Mouse (Mus musculus): Measurements from ENCODE around the gene Pdzd2. TPM values are rescaled to one million over a fixed set of nuclear protein-coding genes. Genes with fewer than 3 reads are reported as not detected.

The Pdzd2 gene
- polyA plus RNA-seq (2015; fragmentation: Nextera tagmentation; extraction: Ambion mirVana) = 5.2 and 6.3 TPM in 2 replicates

DNA sequence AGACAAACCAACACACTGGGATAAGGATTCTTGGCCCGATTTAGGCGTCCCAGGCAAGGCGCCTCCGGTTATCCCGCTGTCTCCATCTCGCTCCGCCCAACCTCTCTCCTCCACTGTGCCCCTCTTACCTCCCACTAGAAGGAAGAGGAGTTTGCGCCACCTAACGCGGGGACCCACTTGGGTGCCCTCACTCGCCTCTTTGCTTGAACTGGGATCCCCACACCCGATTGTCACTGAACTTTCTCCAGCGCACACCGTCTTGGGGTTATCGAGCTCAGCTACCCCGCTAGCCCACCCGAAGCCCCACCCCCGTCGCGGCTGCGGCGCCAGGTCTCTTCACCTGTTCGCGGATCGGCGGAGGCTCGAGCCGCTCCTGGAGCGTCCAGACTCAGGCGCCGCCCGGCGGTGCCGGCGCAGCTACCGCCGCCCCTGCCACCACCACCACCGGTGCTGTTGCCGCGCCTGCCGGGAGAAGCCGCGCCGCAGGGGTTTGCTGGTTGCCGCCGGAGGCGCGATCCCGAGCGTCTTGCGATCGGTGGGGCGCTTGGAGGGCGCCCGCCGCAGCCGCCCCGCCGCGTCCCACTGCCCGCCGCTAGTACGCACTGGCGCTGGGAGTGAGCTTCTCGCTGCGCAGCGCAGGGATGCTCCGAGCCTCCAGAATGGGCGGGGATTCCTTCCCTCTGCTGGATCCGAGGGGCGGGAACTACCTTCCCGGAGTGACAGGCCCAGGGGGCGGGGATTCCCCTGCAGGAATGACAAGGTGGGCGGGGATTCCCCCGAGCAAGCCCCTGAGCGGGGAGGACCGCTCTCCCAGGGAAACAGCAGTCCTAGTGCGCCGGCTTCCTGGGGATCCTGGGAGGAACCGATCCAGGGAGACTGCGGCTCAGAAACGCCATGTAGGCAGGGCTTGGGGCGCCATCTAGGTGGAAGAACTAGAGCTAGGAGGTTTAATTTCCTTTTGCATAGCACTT lies at the start of gene Pdzd2:
Gene Pdzd2, minus strand, starts transcription at position 648 of the 971 bp plus-strand sequence.
- DNase-seq (ENCODE audit: low spot score) = peak; percentile 23

DNA sequence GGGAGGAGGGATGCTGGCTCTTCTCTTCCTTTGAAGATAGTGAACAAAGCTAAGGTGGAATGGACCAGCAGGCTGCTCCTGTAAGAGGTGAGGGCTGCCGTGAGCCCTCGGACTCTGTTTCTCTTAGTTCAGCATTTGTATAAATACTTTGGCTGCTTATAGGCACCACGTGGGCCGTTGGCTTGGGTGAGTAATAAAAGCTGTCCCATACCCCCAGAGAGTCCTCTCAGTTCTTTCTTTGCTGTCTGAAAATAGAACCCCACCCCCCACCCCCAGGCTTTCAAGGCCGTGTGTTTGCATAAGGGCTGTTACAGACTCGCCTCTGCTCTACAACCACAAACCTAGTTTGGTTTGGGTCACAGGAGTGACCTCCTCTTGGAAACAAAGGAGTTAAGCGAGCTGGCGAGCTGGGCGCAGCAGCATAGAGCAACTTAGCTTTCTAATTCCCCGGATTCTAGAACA lies 49.7 kb upstream of the Pdzd2 start:
- DNase-seq (ENCODE audit: low spot score) = no peak

DNA sequence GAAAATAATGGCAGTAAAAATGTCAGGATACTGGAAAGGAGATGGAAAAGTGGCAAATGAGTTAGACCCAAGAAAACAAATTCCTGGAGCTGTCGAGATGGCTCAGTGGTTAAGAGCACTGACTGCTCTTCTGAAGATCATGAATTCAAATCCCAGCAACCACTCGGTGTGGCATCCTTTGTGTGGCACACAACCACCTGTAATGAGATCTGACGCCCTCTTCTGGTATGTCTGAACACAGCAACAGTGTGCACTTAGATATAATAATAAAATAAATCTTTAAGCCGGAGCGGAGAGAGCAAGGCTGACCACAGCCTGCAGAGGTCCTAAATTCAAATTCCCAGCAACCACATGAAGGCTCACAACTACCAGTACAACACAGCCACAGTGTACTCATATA lies 48.8 kb upstream of the Pdzd2 start:
- no peak for DNase-seq (ENCODE audit: low spot score)

DNA sequence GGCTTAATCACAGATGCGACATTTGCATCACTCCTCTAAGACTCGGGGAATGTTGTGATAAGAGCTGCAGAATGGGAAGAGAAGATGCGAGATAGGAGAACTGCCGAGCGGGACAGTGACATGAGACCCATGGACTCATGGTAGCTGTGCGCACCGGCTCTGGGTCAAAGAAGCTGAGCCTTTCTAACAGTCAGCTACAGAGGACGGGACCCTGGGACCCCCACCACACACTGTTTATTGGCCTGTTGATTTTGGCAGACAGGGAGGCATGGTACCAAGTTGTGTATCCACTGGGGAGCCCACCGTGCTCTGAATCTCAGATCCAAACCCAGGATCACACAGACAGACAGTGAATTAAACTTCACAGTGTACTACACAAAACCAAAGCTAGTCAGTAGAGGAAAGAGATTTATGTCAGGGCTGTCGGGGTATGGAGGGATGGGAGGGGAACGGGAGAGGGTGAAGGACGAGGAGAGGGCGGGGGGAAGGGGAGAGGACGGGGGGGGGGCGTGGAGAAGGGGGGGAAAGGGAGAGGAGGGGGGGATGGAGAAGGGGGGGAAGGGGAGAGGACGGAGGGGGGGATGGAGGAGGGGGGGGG lies 42.1 kb upstream of the Pdzd2 start:
- DNase-seq (ENCODE audit: low spot score) = no peak

DNA sequence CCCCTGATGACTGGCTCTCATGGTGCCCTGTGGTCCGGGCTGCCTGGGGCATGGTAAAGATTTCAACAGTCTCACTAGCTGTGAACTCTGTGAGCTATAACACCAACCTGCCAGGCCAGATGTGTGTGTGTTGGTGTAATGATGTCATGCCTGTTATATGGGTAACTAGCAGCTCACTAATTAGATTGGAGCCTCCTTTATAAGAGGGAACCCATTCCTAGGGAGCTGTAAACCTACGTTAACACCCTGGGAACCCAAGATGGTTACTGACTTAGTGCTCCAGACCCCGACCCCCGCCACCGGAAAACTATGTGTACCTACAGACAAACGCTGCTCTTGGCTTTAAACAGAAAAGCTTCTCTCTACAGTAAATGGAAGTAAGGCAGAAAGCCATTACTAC lies 41.6 kb upstream of the Pdzd2 start:
- DNase-seq (ENCODE audit: low spot score) = no peak

DNA sequence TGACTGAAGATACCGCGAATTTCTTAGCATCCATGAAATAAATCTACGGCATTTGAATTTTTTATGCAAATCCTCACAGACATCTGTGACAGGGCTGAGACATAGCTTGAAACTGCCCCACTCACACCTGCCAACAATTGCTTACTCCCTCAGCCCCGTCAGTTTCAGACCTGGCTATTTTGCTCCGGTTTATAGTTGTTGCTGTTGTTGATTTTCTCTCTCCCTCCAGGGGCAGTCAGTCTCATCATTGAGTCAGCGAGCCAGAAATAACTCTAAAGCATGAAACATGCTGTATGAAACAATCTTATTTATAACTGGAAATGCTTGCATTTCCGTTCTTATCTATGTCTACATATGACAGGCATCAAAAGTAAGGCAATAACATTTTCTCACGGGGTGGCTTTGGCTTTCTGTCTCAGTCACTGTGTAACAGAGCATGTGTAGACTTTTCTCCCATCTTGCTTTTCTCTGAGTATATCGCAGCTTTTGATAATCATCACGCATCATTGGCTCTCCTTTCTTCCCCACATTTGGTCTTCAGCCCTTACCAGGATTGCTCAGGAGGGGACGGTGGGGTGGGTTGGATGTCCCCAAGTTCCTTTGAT lies 34.5 kb upstream of the Pdzd2 start:
- DNase-seq (ENCODE audit: low spot score) = no peak

DNA sequence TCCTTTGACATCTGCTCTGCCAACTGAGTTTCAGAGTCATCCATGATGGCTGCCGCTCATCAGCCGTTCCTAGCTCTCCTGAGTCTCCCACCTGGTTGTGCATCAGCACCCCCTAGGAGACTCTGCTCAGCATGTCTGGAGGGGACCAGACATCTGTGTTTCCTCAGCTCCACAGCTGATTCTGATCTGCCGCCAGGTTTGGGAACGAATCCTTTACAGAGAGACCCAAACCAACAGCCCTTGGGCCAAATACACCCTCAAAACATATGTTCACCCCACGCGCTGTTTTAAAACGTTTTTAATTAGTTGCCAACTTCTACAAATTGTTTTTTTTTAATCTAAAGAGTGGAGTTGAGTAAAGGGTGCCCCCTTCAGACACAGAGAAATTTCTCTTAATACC lies 31.2 kb upstream of the Pdzd2 start:
- DNase-seq (ENCODE audit: low spot score) = no peak

DNA sequence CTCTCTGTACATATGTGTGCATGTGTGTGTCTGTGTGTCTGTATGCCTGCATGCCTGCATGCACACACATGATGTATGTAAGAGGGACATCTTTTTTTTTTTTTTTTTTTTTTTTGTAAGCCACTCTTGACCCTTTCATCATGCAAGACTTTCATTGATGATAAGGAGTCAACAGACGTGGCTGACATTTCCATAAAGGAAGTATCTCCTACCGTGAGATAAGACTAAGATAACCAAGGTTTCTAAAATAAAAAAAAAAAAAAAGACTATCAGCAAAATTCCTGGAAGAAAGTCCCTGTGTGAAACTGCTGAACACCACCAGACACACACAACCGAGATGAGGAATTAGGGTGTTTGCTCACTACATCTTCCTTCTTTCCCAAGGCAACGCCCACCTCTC lies 27.1 kb upstream of the Pdzd2 start:
- DNase-seq (ENCODE audit: low spot score) = no peak

DNA sequence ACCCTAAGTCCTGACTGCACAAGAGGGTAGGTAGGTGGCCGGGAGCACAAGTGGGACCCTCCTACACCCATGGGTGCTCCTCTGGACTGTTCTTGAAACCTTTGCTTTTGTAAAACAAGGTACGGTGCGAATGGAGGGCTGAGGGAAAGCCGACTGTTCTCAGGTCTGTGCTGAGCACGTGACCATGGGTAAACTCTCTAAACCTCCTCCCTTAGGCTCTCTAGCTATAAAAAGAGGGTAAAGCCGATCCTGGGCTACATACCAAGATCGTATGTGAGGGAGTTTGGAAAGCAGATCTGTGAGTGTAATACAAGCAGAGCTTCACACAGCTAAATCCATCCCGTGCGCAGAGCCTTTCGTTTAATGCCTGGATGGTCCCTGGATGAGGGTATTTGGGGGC lies 23.4 kb upstream of the Pdzd2 start:
- no peak for DNase-seq (ENCODE audit: low spot score)

DNA sequence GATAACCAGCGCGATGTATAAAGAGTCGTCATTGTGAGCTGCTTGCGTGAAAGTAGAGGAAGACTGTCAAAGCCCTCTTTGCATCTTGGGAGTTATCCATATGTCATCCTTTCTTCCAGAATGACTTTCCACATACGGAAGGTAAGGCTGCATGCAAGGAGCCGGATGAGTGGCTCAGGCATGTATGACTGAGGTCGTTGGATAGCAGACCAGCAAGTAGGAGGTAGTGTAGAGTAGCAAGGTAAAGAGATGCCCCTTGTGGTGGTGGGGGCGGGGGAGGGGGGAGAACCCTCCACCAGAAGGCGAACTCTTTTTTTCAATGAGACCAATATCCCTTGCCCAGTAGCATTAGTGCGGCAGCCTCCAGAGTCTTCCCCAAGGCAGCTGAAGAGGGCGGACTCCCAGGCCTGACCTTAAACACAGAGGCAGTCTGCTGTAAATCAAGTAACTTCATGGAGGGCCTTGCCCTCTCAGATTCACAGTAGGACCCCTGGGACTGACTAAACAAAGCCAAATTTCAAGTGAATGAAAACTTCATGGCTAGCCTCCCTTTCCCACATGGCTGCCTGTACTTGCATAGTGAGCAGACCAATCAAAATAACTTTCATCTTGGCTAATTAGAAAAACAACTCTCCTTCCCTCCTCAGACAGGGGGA lies 22.7 kb upstream of the Pdzd2 start:
- no peak for DNase-seq (ENCODE audit: low spot score)

DNA sequence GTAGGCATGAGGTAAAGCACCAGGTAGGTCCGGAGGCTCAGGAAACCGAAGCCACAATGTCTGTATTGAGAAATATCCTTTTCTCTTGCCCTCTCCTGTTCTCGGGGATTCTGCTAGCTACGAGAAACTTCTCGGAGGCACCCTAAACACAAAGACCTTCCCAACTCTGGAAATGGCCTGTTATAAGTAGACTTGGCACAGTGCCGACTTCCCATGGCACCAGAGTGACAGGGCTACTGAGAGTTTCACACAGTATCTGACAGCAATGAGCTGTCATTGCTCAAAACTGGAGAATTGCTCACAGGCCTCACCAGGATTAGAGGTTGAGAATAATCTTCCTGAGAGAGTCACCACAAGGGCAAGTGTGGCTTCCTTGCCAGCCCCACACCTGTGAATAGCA lies 21.0 kb upstream of the Pdzd2 start:
- DNase-seq (ENCODE audit: low spot score) = no peak

DNA sequence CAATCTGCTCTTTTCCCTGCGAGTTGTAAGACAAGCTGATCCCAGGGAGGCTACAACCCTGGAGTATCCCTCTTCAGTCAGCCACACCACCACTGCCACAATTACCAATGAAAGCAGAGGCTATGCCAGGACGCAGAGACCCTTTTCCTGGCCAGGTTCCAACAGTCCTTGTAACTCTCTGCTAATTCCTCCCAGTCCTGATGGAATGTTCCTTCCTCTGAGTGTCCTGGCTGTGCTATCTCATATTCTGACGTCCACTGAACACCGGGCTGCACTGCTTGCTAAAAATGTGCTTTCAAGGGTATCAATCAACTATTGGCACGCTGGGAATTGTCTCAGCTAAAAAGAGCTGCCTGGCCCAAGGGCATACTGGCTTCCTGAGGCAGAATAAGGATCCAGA lies 18.7 kb upstream of the Pdzd2 start:
- no peak for DNase-seq (ENCODE audit: low spot score)

DNA sequence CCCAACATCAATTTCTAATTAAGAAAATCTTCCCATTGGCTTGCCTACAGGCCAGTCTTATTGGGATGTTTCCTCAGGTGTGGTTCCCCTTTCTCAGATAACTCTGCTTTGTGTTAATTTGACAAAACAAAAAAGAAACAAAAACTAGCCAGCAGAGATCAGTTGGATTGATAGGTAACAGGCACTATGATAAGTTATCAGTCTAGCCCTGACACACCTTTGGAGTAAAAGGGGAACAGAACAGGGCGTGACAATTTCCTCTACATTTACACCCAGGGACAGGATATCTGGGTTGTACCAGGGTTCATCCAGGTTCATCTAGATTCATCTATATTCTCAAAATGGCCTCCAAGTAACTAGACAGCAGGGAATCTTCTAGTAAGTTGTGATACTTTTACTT lies 18.0 kb upstream of the Pdzd2 start:
- DNase-seq (ENCODE audit: low spot score) = no peak

DNA sequence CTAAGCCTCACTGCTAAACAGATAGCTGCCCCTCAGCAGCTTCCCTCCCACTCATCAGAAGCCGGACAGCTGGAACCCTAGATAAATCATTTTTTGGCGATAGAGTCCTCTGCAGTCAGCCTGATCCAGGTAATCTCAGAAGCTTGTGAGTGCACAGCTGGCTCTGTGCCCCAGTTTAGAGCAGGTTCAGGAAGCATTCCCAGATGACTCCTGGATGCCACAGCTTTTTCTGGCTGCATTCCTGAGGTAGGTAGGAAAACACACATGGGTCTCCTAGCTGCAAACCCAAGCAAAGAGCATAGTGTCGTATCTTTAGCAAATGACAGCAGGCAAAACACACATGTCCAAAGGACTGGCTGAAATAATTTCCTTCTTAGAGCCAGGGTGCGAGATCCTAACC lies 13.5 kb upstream of the Pdzd2 start:
- no peak for DNase-seq (ENCODE audit: low spot score)

DNA sequence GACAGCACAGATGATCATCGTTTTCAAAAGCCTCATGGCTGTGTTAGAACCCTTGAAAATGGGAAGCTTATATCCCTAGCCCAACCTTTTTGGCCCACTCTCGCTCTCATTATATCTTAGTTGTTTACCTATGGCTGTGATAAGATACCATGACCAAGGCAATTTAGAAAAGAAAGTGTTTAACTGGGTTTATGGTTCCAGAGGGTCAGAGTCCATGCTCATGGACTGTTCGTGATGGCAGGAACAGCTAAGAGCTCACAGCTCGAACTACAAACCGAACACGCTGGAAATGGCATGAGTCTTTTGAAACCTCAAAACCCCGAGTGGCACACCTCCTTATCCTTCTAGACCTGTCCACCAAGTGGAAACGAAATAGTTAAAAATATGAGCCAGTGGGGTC lies 11.2 kb upstream of the Pdzd2 start:
- no peak for DNase-seq (ENCODE audit: low spot score)

DNA sequence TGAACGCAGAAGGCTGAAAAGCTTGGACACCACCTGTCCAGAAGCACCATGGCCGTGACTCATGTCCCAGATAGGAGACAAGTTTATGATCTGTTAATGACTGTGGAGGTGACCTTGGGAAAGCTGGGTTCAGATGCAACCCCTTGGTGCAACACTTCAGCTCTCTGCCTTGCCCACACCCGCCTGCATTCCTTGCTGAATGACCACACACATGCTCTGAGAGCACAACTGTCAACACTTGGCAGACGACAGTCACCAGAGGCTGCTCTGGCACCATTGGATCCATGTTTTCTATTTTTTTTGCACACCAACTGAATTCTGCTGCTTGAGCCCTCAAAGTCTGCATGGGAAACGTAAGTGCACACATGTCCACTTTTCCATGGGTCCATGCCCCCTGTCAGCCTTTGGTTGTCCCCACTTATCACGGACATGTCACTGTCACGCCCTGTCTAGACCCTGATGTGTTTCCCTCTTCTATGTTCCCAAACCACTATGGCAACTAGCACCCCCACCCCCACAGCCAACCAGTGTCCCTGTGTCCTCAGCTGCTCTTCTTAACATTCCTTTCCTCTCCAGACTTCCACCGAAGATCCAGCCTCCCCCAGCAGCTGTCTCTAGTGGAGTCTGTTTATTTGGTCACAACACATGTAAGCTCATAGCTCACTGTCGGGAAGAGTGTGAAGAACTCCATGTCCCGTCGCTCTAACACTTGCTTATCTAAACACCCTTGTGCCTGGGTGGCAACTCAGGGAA lies 10.0 kb upstream of the Pdzd2 start:
- DNase-seq (ENCODE audit: low spot score) = no peak

DNA sequence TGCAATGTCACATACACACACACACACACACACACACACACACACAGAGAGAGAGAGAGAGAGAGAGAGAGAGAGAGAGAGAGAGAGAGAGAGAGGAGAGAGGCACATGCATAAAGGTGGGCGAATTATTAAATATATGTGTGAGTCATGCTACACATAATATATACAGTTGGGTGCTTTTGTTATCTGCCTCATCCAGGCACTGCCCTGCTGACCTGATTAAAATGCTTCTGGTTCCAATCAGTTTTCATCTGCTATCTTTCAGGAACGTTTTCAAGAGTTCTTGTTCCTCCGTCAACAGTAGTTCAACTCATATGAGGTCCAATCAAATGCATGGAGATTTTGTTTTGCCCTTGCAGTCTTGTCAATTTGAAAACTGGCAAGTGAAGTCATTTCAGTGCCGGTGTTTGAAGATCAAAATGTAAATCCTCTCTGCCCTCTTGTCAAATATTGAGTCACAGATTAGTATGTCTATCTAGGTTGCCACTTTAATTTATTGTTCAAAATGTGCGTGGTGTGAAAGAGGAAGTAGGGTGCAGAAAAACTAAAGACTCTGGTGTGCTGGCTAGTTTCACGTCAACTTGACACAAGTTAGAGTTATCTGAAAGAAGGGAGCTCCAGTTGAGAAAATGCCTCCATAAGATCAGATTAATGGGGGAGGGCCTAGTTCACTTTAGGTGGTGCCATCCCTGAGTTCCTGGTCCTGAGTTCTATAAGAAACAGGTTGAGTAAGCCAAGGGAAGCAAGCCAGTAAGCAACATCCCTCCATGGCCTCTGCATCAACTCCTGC lies 2.6 kb upstream of the Pdzd2 start:
- DNase-seq (ENCODE audit: low spot score) = no peak

DNA sequence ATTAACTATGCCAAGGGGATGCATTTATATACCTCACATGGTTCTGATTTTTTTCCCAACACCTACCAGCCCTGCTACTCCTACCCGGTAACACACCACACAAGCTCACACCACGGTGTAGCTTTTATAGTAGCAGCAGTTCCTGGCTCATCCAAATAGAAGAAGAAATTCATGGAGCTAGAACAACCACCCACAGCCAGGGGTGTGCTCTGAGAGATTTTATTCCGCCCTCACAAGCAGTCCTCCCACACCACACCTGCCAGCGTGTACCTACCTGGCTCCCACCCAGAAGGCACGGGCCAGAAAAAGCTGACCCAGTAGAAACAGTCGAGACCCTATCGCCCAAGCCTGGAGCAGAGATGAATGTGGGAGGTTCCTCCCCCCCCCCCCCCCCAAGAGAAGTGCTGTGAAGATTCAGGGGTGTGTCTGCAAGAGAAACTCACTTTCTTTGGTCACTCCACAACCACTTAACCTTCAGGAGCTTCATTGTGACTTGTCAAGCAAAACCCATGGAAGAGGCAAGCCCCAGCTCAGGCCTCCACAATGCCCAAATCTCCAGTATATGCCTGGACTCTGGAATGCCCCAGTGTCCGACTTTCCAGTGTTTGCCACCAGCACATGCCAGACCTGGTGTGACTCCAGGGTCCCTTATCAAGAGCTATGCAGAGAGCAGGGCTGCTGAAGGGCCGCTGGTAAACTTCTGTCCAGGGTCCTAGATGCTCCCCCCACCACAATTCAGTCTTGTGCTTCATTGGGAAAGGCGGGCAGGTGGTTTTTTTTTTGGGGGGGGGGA lies 1.2 kb downstream of the Pdzd2 start:
- no peak for DNase-seq (ENCODE audit: low spot score)

DNA sequence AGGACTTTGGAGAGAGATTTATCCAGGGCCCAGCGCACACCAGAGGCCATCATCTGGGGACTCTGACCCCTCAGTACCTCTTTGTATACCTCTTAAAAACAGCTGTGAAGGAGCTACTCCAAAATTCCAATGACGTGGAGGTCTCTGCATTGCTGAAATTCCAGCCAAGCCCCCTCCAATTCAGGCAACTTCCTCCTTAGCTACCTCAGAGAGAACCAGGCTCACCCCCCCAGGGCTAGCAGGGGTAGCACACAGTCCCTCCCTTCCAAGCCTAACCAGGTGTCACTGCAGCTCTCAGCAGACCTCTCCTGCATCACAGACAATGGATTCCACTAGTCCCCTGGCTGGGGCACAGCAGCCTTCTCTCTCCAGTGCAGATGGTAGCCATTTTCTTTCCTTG lies 4.5 kb downstream of the Pdzd2 start:
- DNase-seq (ENCODE audit: low spot score) = no peak
